Mouse (Mus musculus): ENCODE results near the gene Pom121l2.

GRCm38 (mm10) chr13:22014411-22014845 is 33.4 kb downstream of the Pom121l2 start:
- TF ChIP-seq CTCF (IDR thresholded peaks at IDR 0.05; ENCODE audit: low read depth, low read length) (no peak), POLR2A (IDR thresholded peaks at IDR 0.05; ENCODE audit: borderline replicate concordance, low read depth, low read length) (no peak)
